Mouse (Mus musculus) heart, embryonic 11.5 days (tissue): Measurements from ENCODE around the gene Loxl3. TPM values are rescaled to one million over a fixed set of nuclear protein-coding genes. Genes with fewer than 3 reads are reported as not detected.

Source experiments
- ATAC-seq: fragments of 200-750 bp; cut with Nextera tagmentation; replicated peaks from 2 replicates; pipeline ENCODE4 v1.8.0; 2017; ENCODE audit warnings: moderate library complexity; ENCODE audit not compliant: insufficient number of reproducible peaks, low FRiP score, low TSS enrichment
- H3K27ac ChIP-seq: fragments of 300-500 bp; sonication (generic); 2 replicates; pipeline ENCODE4 v1.5.1; 2014; ENCODE audit warnings: mild to moderate bottlenecking, low read depth, low read length
- H3K27me3 ChIP-seq: fragments of 300-500 bp; sonication (generic); 2 replicates; pipeline ENCODE4 v1.6.1; 2014; ENCODE audit warnings: mild to moderate bottlenecking, low read length, mixed read lengths; ENCODE audit not compliant: control insufficient read depth, insufficient read depth
- H3K36me3 ChIP-seq: fragments of 300-500 bp; sonication (generic); 2 replicates; pipeline ENCODE4 v1.6.1; 2014; ENCODE audit warnings: mild to moderate bottlenecking, low read length, moderate library complexity, mixed read lengths; ENCODE audit not compliant: control insufficient read depth, insufficient read depth
- H3K4me1 ChIP-seq: fragments of 300-500 bp; sonication (generic); 2 replicates; pipeline ENCODE4 v1.6.1; 2014; ENCODE audit warnings: low read length; ENCODE audit not compliant: control insufficient read depth, insufficient read depth
- H3K4me2 ChIP-seq: fragments of 300-500 bp; sonication (generic); 2 replicates; pipeline ENCODE4 v1.6.1; 2014; ENCODE audit warnings: mild to moderate bottlenecking, moderate library complexity
- H3K4me3 ChIP-seq: fragments of 300-500 bp; sonication (generic); 2 replicates; pipeline ENCODE4 v1.5.1; 2014; ENCODE audit warnings: low read depth, low read length
- H3K9ac ChIP-seq: fragments of 300-500 bp; sonication (generic); 2 replicates; pipeline ENCODE4 v1.6.1; 2014; ENCODE audit warnings: mild to moderate bottlenecking, low read depth, low read length, moderate library complexity
- H3K9me3 ChIP-seq: fragments of 300-500 bp; sonication (generic); replicated peaks from 2 replicates; pipeline ENCODE4 v1.6.1; 2016; ENCODE audit warnings: low read length; ENCODE audit not compliant: control insufficient read depth
- WGBS: fragments of 180-500 bp; shearing (Covaris S2); extraction: QIAGEN DNeasy Blood & Tissue Kit; methylation state at CpG from one replicate; pipeline ENCODE4 v1.1.7; 2014; ENCODE audit not compliant: insufficient replicate concordance; 5-methylcytosine and 5-hydroxymethylcytosine counted together
- polyA plus RNA-seq: library from polyadenylated mRNA; unstranded; fragments of >200 nt; fragmentation: Nextera tagmentation; extraction: Ambion mirVana; gene quantifications from 2 replicates; pipeline ENCODE4 v1.2.1, GENCODE M21; 2014

Gene Loxl3
- polyA plus RNA-seq, 1 experiment from 2014 or later, result 4.5 TPM

DNA sequence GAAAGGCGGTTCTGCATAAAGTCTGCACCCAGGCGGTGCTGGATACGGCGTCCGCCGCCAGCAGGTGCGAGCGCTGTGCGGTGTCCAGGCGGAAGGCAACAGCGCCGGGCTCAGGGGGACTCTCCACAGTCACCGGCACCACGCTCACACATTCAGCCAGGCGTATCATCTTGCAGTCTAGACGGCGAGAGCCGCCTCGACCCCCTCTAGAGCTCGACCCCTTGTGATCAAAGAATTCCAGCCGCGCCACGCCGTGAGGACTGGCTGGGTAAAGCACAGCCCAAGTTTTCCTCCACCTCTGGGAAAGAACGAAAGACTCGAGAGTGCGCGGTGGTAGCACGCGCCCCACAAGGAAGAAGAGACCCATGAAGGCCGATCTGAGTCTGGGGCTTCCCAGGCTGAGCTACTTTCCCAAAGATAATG, 1.2 kb upstream of the Loxl3 start:
- peaks cover 18% of the 10 kb centered on the region for H3K4me1 ChIP-seq
- ATAC-seq, result peak; percentile 68
- H3K9me3 ChIP-seq, result no peaks in the 10 kb centered on the region
- H3K4me3 ChIP-seq, result peak overlapping the region; percentile 75
- WGBS, result 0% methylated on average over 31 of the region's 31 CpGs
- H3K36me3 ChIP-seq, result no peaks in the 10 kb centered on the region
- peak overlapping the region; percentile 93 for H3K4me2 ChIP-seq
- no peak overlapping the region for H3K27ac ChIP-seq
- H3K9ac ChIP-seq, result peak overlapping the region; percentile 79
- H3K27me3 ChIP-seq, result peaks cover 48% of the 10 kb centered on the region

DNA sequence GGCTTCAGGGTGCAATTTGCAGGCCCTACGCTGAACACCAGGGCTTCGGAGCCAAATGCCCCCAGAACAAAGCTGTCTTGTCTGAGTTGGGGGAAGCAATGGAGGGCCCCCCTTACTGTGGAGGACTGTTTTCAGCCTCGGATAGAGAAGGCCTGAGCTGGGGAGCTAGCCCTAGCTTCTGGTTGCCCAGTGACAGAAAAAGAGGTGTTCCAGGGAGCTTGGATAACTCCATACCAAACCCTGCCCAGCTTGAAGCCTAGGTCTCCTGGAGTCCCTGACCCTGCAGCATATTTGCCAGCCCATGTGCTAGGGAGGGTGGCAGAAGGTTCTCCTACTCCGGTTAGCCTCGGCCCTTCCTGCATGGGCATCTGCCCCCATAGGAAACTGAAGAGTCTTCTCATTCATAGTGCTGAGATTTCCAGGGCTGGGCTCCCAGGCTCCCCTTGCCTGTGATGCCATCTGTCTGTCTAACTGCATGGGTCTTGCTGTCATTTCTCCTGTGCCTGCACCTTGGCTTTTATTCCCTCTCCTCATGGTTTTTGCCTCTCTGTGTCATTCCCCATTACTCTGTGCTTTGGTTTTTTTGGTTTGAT, 586 bp downstream of the Loxl3 start:
- WGBS, result 23% methylated on average over 5 of the region's 5 CpGs

DNA sequence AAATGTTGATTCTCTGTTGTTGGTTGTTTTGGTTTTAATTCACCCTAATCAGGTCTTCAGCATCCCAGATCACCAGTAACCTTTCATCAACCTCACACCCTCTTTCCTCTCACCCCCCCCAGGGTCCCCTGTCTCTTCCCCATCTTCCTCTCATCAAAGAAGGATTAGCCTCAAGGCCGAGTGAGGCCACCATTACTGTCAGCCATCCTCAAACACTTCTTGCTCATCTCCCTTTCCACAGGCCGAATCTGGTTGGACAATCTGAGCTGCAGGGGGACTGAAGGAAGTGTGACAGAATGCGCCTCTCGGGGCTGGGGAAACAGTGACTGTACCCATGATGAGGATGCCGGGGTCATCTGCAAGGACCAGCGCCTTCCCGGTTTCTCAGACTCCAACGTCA, 3.2 kb downstream of the Loxl3 start:
- Histone ChIP-seq H3K4me3 (no peak overlapping the region), H3K36me3 (no peaks in the 10 kb centered on the region), H3K27ac (no peak overlapping the region), H3K9me3 (no peaks in the 10 kb centered on the region), H3K9ac (no peak overlapping the region), H3K4me1 (peaks cover 19% of the 10 kb centered on the region), H3K27me3 (peaks cover 27% of the 10 kb centered on the region), H3K4me2 (no peak overlapping the region)
- WGBS, result 72% methylated on average over 8 of the region's 8 CpGs
- no peak for ATAC-seq

More for the DNA sequence above, 586 bp downstream of the Loxl3 start:
- Histone ChIP-seq H3K36me3 (no peaks in the 10 kb centered on the region), H3K9ac (peak overlapping the region; percentile 79), H3K4me3 (peak overlapping the region; percentile 75), H3K9me3 (no peaks in the 10 kb centered on the region), H3K4me1 (peaks cover 21% of the 10 kb centered on the region), H3K4me2 (peak overlapping the region; percentile 93), H3K27me3 (peaks cover 38% of the 10 kb centered on the region), H3K27ac (no peak overlapping the region)
- no peak for ATAC-seq

DNA sequence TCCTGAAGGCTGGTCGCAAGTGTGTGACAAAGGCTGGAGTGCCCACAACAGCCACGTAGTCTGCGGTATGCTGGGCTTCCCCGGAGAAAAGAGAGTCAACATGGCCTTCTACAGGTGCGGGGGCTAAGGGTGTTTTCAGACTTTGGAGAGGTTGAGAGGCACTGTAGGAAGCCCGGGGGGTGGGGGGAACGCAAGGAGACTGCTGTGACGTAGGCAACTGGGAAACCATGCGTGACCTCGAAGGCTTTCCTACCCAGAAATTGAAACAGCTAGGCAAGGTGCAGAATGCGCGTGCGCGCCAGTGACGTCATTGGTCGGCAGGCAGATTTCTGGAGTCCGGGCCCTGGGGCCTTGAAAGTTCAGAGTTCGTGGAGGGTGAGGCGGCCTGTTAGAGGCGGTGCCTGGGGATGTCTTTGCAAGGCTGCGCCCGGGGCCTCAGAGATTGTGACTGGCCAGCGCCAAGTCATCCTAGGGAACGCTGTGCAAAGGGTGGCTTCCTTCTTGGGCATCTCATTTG, 4.6 kb downstream of the Loxl3 start:
- no peaks in the 10 kb centered on the region for H3K36me3 ChIP-seq
- peaks cover 27% of the 10 kb centered on the region for H3K27me3 ChIP-seq
- H3K4me2 ChIP-seq, result peak overlapping the region; percentile 47
- no peaks in the 10 kb centered on the region for H3K9me3 ChIP-seq
- H3K4me3 ChIP-seq, result peak overlapping the region; percentile 14
- no peak overlapping the region for H3K27ac ChIP-seq
- H3K4me1 ChIP-seq, result peaks cover 17% of the 10 kb centered on the region
- peak; percentile 71 for ATAC-seq
- 10% methylated on average over 24 of the region's 24 CpGs for WGBS
- H3K9ac ChIP-seq, result no peak overlapping the region; the same call in 1 of the 2 replicates

DNA sequence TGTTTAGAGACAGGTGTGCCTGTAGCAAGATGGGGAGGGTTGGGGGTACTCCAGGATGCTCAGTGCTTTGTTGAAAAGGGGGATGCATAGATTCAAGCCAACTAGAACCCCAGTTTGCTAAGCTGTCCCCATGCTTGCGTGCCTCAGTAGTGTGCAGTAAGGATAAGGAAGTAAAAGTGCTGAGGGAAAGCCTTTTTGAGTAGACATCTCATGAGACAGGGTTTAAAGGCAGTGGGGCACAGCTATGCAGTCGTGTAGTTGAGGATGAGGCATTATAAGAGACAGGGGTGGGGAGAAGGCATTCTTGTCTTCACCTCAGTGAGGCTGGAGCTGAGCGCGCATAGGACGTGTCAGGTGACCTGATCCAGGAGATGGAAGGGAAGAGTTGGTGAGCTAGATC, 6.6 kb downstream of the Loxl3 start:
- WGBS, result 75% methylated on average over 5 of the region's 5 CpGs
- H3K27ac ChIP-seq, result no peak overlapping the region
- no peaks in the 10 kb centered on the region for H3K36me3 ChIP-seq

DNA sequence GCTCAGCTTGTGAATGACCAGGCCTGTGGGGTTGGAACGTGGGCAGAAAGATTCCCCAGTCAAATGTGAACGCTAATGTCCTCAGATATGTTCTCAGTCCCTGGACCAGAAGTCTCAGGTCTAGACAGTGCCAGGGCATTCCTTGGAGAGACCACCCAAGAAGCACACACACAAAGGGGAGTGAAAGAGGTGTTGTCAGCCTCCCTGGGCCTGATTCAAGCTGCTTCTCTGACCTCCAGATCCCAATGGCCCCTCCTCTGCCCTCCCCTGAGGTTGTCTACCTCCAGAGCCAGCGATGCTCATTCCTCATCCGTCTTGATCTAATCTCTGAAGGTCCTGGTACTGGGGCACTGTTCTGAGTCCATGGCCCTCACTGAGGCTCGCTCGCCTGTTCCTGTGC, 9.6 kb downstream of the Loxl3 start:
- 54% methylated on average over 6 of the region's 6 CpGs for WGBS
- no peak overlapping the region for H3K9ac ChIP-seq
- H3K27me3 ChIP-seq, result peaks cover 11% of the 10 kb centered on the region
- H3K27ac ChIP-seq, result no peak overlapping the region
- no peaks in the 10 kb centered on the region for H3K36me3 ChIP-seq
- H3K4me3 ChIP-seq, result no peak overlapping the region
- peaks cover 13% of the 10 kb centered on the region for H3K4me1 ChIP-seq
- H3K4me2 ChIP-seq, result no peak overlapping the region
- no peaks in the 10 kb centered on the region for H3K9me3 ChIP-seq
- ATAC-seq, result no peak

More for the DNA sequence above, 6.6 kb downstream of the Loxl3 start:
- no peaks in the 10 kb centered on the region for H3K9me3 ChIP-seq
- no peak overlapping the region for H3K4me2 ChIP-seq
- H3K9ac ChIP-seq, result no peak overlapping the region
- H3K4me3 ChIP-seq, result no peak overlapping the region
- no peak for ATAC-seq
- peaks cover 15% of the 10 kb centered on the region for H3K4me1 ChIP-seq
- H3K27me3 ChIP-seq, result peaks cover 16% of the 10 kb centered on the region

DNA sequence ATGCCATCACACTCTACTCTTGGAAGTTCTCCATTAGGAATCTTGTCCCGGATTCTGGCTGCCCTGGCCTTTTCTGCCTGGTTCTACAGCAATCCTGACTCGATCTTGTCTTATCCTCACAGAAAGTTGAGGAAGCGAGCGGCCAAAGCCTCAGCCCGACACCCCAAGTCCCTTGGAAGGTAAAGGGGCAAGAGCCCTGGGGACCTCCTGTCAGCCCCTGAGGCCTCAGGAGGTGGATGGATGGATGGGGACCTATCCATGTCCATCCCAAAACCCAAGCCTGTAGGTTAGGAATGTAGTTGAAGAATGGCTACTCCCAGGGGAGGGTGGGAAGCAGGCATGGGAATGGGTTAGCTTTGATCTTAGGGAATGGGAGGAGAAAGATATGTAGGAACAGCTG, 10.0 kb downstream of the Loxl3 start:
- WGBS, result 76% methylated on average over 5 of the region's 5 CpGs
- Histone ChIP-seq H3K27me3 (peaks cover 15% of the 10 kb centered on the region), H3K9me3 (no peaks in the 10 kb centered on the region), H3K9ac (no peak overlapping the region), H3K4me2 (no peak overlapping the region), H3K4me1 (peaks cover 11% of the 10 kb centered on the region), H3K4me3 (no peak overlapping the region), H3K36me3 (no peaks in the 10 kb centered on the region), H3K27ac (no peak overlapping the region)
- no peak for ATAC-seq

DNA sequence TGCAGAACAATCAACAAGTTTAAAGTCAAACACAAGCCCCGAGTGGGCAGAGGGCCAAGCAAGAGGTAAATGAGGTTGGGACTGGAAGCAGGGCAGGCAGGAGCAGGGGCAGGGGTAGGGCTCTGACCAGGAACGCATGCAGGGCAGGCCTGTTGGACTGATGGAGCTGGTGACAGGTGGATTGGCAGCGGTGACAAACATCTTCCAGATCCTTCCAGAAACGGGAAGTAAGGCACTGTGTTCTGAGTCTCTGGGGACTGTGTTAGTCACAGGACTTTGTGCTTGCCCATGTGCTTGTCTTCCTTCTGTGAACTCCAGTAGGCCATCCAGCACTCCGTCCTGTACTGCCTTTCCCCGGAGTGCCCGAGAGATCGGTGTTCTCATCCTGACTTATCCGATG, 10.8 kb downstream of the Loxl3 start:
- no peak overlapping the region for H3K4me2 ChIP-seq
- peaks cover 11% of the 10 kb centered on the region for H3K4me1 ChIP-seq
- no peaks in the 10 kb centered on the region for H3K9me3 ChIP-seq
- no peaks in the 10 kb centered on the region for H3K36me3 ChIP-seq
- H3K27ac ChIP-seq, result peak overlapping the region; percentile 54; the same call in 1 of the 2 replicates
- no peak overlapping the region for H3K4me3 ChIP-seq
- no peak overlapping the region for H3K9ac ChIP-seq
- peak; percentile 68 for ATAC-seq
- H3K27me3 ChIP-seq, result peaks cover 22% of the 10 kb centered on the region
- 39% methylated on average over 9 of the region's 9 CpGs for WGBS

DNA sequence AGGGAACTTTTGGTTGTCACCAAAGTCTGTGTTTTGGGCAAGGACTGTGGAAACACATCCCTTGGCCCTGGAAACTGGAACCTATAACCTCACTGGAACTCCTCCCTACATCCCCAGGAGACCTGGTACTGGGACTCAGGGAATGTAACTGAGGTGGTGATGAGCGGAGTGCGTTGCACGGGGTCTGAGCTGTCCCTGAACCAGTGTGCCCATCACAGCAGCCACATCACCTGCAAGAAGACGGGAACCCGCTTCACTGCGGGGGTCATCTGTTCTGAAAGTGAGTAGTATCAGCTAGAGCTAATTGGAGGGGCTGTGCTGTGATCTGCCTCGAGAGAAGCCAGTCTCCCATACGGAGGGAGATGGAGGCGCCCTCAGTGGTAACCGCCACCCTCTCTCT, 15.4 kb downstream of the Loxl3 start:
- Histone ChIP-seq H3K4me1 (peaks cover 10% of the 10 kb centered on the region), H3K27ac (no peak overlapping the region), H3K27me3 (peaks cover 18% of the 10 kb centered on the region), H3K4me2 (no peak overlapping the region), H3K9me3 (no peaks in the 10 kb centered on the region), H3K36me3 (0 out of 2 replicates have a peak, but pooled peaks cover 3% of the 10 kb centered on the region), H3K4me3 (no peak overlapping the region), H3K9ac (no peak overlapping the region)
- no peak for ATAC-seq
- 59% methylated on average over 10 of the region's 10 CpGs for WGBS
